Mouse (Mus musculus) forebrain, postnatal 0 days (tissue): ENCODE results near the gene Lrch2. TPM values are rescaled to one million over a fixed set of nuclear protein-coding genes. Genes with fewer than 3 reads are reported as not detected.
"Not testable (repeated sequence)": the region's sequence is repeated elsewhere in the genome, so short reads cannot be mapped to it uniquely, and the experiment has no call there.

ENCODE experiments used
- ATAC-seq: fragments of 200-750 bp; cut with Nextera tagmentation; 2 replicates; pipeline ENCODE4 v1.8.0; 2017; ENCODE audit warnings: mild to moderate bottlenecking, moderate library complexity
- DNase-seq: peaks from one replicate; pipeline ENCODE4 v3.0.0-alpha.2; 2015
- H3K27ac ChIP-seq: fragments of 300-500 bp; sonication (generic); 2 replicates; pipeline ENCODE4 v1.5.1; 2014; ENCODE audit warnings: low read depth, mild to moderate bottlenecking, antibody characterized with exemption, low read length, moderate library complexity, mixed read lengths
- H3K27me3 ChIP-seq: fragments of 300-500 bp; sonication (generic); 2 replicates; pipeline ENCODE4 v1.6.1; 2014; ENCODE audit warnings: mild to moderate bottlenecking, low read length, mixed read lengths; ENCODE audit not compliant: insufficient read depth
- H3K36me3 ChIP-seq: fragments of 300-500 bp; sonication (generic); 2 replicates; pipeline ENCODE4 v1.6.1; 2014; ENCODE audit warnings: mild to moderate bottlenecking, moderate library complexity; ENCODE audit not compliant: insufficient read depth
- H3K4me1 ChIP-seq: fragments of 300-500 bp; sonication (generic); 2 replicates; pipeline ENCODE4 v1.6.1; 2014; ENCODE audit warnings: antibody characterized with exemption; ENCODE audit not compliant: insufficient read depth
- H3K4me2 ChIP-seq: fragments of 300-500 bp; sonication (generic); 2 replicates; pipeline ENCODE4 v1.6.1; 2014; ENCODE audit warnings: low read depth, mild to moderate bottlenecking, moderate library complexity
- H3K4me3 ChIP-seq: fragments of 300-500 bp; sonication (generic); 2 replicates; pipeline ENCODE4 v1.5.1; 2014; ENCODE audit warnings: low read depth, low read length, mixed read lengths
- H3K9ac ChIP-seq: fragments of 300-500 bp; sonication (generic); 2 replicates; pipeline ENCODE4 v1.6.1; 2014; ENCODE audit warnings: mild to moderate bottlenecking
- H3K9me3 ChIP-seq: fragments of 300-500 bp; sonication (generic); 2 replicates; pipeline ENCODE4 v1.6.1; 2016; ENCODE audit warnings: low read length
- CTCF ChIP-seq: sonication (generic); IDR thresholded peaks from 2 replicates; pipeline ENCODE4 v1.5.1; 2016; ENCODE audit warnings: antibody characterized with exemption, control low read depth, low read depth
- WGBS: fragments of 180-500 bp; shearing (Covaris S2); extraction: QIAGEN DNeasy Blood & Tissue Kit; methylation state at CpG from one replicate; pipeline ENCODE4 v1.1.7; 2014; 5-methylcytosine and 5-hydroxymethylcytosine counted together
- polyA plus RNA-seq: library from polyadenylated mRNA; unstranded; fragments of >200 nt; fragmentation: Nextera tagmentation; extraction: Ambion mirVana; gene quantifications from 2 replicates; pipeline ENCODE4 v1.2.1, GENCODE M21; 2015
- total RNA-seq: library from RNA; depleted of rRNA; stranded (reverse); fragments of >200 nt; gene quantifications from 2 replicates; pipeline ENCODE4 v1.2.3, GENCODE M21; 2014; rRNA removed

The Lrch2 gene
- total RNA-seq (36.3 and 44.6 TPM in 2 replicates), polyA plus RNA-seq (7.4 and 8.1 TPM in 2 replicates)

DNA sequence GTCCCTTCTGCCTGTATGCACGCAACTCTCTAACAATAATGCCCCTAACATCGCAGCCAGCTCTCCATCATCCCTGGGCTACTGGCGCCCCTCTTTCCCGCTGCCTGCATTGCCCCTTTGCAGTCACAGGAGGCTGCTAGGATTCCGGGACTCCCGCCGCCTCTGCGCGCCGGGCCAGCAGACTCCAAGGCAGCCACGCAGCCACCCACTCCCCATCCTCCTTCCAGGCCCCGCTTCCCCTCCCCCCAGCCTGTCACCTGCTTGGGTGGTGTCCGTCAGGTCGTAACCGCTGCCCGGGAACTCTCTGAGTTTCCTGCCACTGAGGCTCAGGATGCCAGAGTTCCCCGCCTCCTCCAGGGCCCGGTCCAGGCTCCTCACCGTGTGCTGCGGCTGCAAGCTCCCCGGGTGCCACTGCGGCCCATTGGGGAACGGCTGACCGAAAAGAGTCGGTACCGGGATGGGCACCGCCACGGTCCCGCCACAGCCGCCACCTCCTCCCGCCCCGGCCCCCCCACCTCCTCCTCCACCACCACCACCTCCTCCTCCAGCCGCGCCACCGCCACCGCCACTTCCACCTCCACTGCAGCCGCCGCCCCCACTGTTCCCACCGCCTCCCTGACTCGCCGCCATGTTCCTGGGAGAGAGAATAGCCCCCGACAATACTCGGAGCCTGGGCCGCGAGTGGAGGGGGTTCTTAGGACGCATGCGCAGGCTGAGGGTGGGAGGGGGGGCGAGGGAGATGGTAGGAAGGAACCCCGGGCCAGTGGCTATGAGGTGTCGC is at the start of gene Lrch2:
TSS of gene Lrch2 (minus strand) at position 661 of the 781 bp plus-strand sequence.
- no peaks in the 10 kb centered on the region for H3K4me1 ChIP-seq
- no peaks in the 10 kb centered on the region for H3K36me3 ChIP-seq
- ATAC-seq (peak; percentile 93), DNase-seq (peak; percentile 79)
- H3K9me3 ChIP-seq, result no peaks in the 10 kb centered on the region
- peak within 1 kb of the TSS; percentile 67 for H3K9ac ChIP-seq
- no peaks in the 10 kb centered on the region for H3K27me3 ChIP-seq
- peak within 1 kb of the TSS; percentile 45 for H3K4me2 ChIP-seq
- H3K4me3 ChIP-seq, result peak within 1 kb of the TSS; percentile 53
- H3K27ac ChIP-seq, result peak within 1 kb of the TSS; percentile 90
- TF ChIP-seq CTCF, result no peak
- WGBS, result 21% methylated on average over 45 of the region's 50 CpGs

DNA sequence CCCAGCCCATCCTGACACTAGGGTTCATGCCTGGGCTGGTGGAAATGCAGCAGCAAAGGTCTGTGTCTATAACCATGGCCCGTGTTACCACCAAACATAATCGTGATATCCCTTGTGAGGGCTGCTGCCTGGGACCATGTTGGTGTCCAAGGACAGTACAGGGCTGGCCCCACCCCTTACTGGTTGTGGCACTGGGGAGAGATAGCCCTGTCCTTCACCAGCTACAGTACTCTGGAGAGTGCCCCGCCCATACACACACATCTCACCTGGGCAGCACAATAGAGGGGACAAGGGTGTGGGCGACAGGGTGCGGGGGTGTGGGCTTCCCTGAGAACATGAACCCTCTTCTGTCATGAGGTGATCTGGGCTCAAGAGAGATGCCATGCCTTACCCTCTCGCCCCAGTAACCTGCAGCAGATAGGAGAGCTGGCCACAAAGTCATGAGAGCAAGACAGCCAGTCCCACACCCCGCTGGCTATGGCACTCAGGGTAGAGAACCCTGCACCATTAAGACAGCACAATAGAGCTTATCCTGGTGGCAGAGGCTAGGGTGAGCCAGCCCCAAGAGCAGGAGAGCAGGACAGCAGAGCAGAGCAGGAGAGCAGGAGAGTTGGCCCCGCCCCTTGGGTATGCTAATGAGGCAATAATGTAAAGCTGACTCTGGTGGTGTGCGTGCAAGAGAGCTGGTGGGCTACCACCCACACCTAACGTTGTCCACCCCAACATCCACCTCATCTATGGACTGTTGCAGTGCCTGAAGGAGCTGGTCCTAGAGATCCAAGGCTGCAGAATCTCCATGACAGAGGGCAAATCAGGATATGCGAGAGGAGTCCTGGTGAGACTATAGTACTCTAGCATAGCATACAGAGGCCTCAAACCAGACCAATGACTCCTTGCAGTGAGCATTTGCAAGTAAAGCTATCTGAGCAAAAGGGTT is 12.7 kb downstream of the Lrch2 start:
- no peak for ATAC-seq
- H3K4me2 ChIP-seq, result no peak overlapping the region
- WGBS, result 67% methylated on average over 11 of the region's 11 CpGs
- no peaks in the 10 kb centered on the region for H3K4me1 ChIP-seq
- no peak overlapping the region for H3K9ac ChIP-seq
- H3K9me3 ChIP-seq, result no peaks in the 10 kb centered on the region
- no peaks in the 10 kb centered on the region for H3K36me3 ChIP-seq
- H3K27me3 ChIP-seq, result no peaks in the 10 kb centered on the region
- H3K4me3 ChIP-seq, result no peak overlapping the region
- no peak for TF ChIP-seq CTCF
- no peak for DNase-seq
- H3K27ac ChIP-seq, result no peak overlapping the region

DNA sequence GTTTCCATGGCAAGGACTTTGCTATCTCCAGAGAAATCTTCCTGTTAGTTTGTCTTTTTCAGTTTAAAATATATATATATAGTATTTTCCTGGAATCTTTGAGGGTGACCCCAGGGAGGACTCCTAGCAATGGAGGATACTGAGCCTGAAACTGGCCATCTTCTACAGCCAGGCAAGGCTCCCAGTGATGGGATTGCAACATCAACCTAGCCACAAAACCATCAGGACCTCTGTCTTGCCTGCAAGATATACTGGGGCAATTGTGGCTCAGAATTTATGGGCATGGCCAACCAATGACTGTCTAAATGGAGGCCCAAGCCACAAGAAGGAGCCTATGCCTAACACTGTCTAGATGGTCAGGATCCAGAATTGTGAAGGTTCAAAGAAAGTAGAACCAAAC is 15.5 kb downstream of the Lrch2 start:
- Histone ChIP-seq H3K4me1 (no peaks in the 10 kb centered on the region), H3K27me3 (no peaks in the 10 kb centered on the region), H3K36me3 (no peaks in the 10 kb centered on the region), H3K27ac (no peak overlapping the region), H3K9ac (no peak overlapping the region), H3K9me3 (no peaks in the 10 kb centered on the region), H3K4me3 (no peak overlapping the region), H3K4me2 (no peak overlapping the region)
- no peak for DNase-seq
- no peak for ATAC-seq
- TF ChIP-seq CTCF, result no peak

DNA sequence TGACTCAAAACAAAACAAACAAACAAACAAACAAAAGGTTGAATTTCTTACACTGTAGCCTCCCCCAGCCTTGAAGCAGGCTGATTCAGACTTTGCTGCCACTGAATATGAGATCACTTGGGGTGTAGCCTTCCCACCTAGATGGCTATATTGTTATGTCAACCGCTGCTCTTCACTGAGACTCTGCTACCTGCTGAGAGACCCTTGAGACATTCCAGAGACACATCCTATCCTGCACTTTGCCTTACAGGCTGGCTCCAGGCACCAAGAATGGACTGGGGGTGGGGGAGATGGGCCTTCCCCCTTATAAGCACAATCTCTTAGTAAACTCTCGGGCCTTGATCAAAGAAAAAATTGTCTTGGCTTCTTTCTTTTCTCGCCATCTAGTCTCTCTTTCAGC is 16.8 kb downstream of the Lrch2 start:
- H3K9ac ChIP-seq, H3K27ac ChIP-seq, DNase-seq, H3K4me3 ChIP-seq, H3K9me3 ChIP-seq, H3K4me2 ChIP-seq, ATAC-seq, H3K36me3 ChIP-seq, H3K27me3 ChIP-seq, H3K4me1 ChIP-seq: not testable (repeated sequence)
- 71% methylated on average over 3 of the region's 3 CpGs for WGBS

DNA sequence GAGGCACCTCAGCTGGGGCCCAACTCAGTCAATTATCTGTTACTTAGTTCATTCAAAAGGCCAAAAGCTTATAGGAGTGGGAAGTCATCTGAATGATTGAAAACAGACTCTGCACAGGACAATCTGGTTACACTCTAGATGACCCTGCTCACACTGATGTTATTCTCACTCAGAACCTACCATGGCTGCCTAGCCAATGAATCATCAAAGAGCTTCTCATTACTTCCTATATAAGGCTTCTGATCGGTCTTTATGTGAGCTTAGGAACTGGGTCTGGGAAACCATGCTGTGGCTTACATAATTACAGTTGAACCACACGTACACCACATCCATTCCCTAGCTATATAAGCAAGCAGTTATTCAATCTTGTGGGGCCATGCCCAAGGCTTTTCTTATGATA is 18.3 kb downstream of the Lrch2 start:
- Histone ChIP-seq H3K9me3 (no peaks in the 10 kb centered on the region), H3K4me2 (no peak overlapping the region), H3K27me3 (no peaks in the 10 kb centered on the region), H3K9ac (no peak overlapping the region), H3K4me3 (no peak overlapping the region), H3K36me3 (no peaks in the 10 kb centered on the region), H3K27ac (no peak overlapping the region), H3K4me1 (no peaks in the 10 kb centered on the region)
- 84% methylated on average over 2 of the region's 2 CpGs for WGBS
- DNase-seq (no peak), ATAC-seq (no peak)
- no peak for TF ChIP-seq CTCF

DNA sequence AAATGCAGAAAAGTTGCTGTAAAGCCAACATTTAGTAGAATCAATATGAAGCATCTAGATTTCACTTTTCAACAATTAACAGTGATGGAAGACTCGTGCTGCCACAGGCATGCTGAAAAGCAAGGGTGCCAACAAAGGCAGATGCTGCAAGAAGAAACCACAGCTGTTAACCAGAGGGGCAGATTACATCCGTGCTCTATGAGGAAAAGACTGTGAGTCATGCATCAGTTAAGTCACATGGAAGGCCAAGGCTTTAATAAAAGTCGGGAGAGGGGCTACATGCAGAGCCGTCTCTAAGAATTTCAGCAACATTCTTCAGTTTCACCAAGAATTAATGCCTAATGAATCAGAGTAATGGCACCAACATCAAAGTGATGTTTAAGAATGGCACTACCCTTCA is 22.2 kb downstream of the Lrch2 start:
- TF ChIP-seq CTCF, result no peak
- Histone ChIP-seq H3K27ac (no peak overlapping the region), H3K27me3 (no peaks in the 10 kb centered on the region), H3K4me2 (no peak overlapping the region), H3K9me3 (no peaks in the 10 kb centered on the region), H3K4me3 (no peak overlapping the region), H3K4me1 (no peaks in the 10 kb centered on the region), H3K36me3 (no peaks in the 10 kb centered on the region), H3K9ac (no peak overlapping the region)
- 49% methylated on average over 4 of the region's 4 CpGs for WGBS
- no peak for DNase-seq
- ATAC-seq, result no peak

DNA sequence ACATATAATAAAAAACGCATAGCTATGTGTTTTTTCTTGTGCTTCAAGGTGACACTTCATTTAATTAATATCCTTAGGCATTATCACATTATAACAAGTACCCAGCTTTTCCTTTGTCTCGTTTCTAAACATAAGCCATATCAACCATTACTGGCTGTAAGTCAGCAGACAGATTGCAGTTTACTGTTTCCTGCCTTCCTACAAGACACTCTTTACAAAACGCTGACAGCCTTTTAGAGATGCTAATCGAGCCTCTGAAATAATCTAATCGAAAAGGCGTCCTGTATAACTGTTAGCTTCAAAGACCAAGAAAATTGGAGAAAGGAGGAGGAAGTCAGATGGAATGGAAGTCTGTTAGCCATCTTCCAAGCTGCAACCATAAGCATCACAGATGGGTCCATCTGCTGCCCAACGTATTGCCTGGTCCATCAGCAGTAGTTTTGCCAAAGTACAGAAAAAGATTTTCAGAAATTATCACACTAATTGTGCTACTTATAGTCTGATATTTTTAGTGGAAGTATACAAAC is 26.2 kb downstream of the Lrch2 start:
- no peak for TF ChIP-seq CTCF
- Histone ChIP-seq H3K9me3 (no peaks in the 10 kb centered on the region), H3K4me3 (no peak overlapping the region), H3K4me1 (no peaks in the 10 kb centered on the region), H3K4me2 (no peak overlapping the region), H3K9ac (no peak overlapping the region), H3K36me3 (no peaks in the 10 kb centered on the region), H3K27ac (peak overlapping the region; percentile 29; the same call in 1 of the 2 replicates), H3K27me3 (no peaks in the 10 kb centered on the region)
- ATAC-seq (peak; percentile 67), DNase-seq (peak; percentile 62)
- WGBS, result 35% methylated on average over 7 of the region's 7 CpGs
